Mouse (Mus musculus): Measurements from ENCODE around the gene Ppp1r3a. TPM values are rescaled to one million over a fixed set of nuclear protein-coding genes. Genes with fewer than 3 reads are reported as not detected.
"Not testable (repeated sequence)": the region's sequence is repeated elsewhere in the genome, so short reads cannot be mapped to it uniquely, and the experiment has no call there.

Ppp1r3a gene
- total RNA-seq, 2 experiments from 2014 or later = not detected

GRCm38 (mm10) chr6:14715129-14715989 lies 39.7 kb downstream of the Ppp1r3a start:
- DNase-seq (ENCODE audit: extremely low spot score in 1 of 2, low spot score in 2 of 2) = no peak
- intact Hi-C loops (cut with DNase I) = no loop called here
- no peak for TF ChIP-seq CTCF (IDR thresholded peaks at IDR 0.05)
- Histone ChIP-seq H3K27ac (no peak overlapping the region), H3K4me3 (no peak overlapping the region)

- intact Hi-C loops (cut with DNase I) = no loop called here
- H3K27ac ChIP-seq = no peak overlapping the region
- no peak for TF ChIP-seq CTCF (IDR thresholded peaks at IDR 0.05)
- DNase-seq (ENCODE audit: extremely low spot score in 1 of 2, low spot score in 2 of 2) = no peak
- no peak overlapping the region for H3K4me3 ChIP-seq
Observed at GRCm38 (mm10) chr6:14712146-14712545, 42.9 kb downstream of the Ppp1r3a start.

- DNase-seq (ENCODE audit: extremely low spot score in 1 of 2, low spot score in 2 of 2) = no peak
- TF ChIP-seq CTCF (IDR thresholded peaks at IDR 0.05) = no peak
- Histone ChIP-seq H3K4me3 (no peak overlapping the region), H3K27ac (no peak overlapping the region)
- intact Hi-C loops (cut with DNase I) = no loop called here
Observed at GRCm38 (mm10) chr6:14700030-14700429, 55.0 kb downstream of the Ppp1r3a start.

- H3K4me3 ChIP-seq; DNase-seq (ENCODE audit: extremely low spot score in 1 of 2, low spot score in 2 of 2); intact Hi-C loops (cut with DNase I); H3K27ac ChIP-seq: not testable (repeated sequence)
Observed at GRCm38 (mm10) chr6:14679231-14679887, 75.7 kb downstream of the Ppp1r3a start.

- H3K4me3 ChIP-seq; H3K27ac ChIP-seq; intact Hi-C loops (cut with DNase I); DNase-seq (ENCODE audit: extremely low spot score in 1 of 2, low spot score in 2 of 2): not testable (repeated sequence)
Observed at GRCm38 (mm10) chr6:14668966-14669365, 86.1 kb downstream of the Ppp1r3a start.

- intact Hi-C loops (cut with DNase I); DNase-seq (ENCODE audit: extremely low spot score in 1 of 2, low spot score in 2 of 2); H3K4me3 ChIP-seq; H3K27ac ChIP-seq: not testable (repeated sequence)
Observed at GRCm38 (mm10) chr6:14667651-14668050, 87.4 kb downstream of the Ppp1r3a start.

Other genes with a start within 250 kb of the Ppp1r3a start
- 10 to 100 TPM in 1 of 2 experiments, 1 to 10 TPM in 1; 7.3 to 11.2 TPM for gene Foxp2, start 146.1 kb upstream of the Ppp1r3a start, total RNA-seq (2021)

Data from left cerebral cortex, adult 2 months (tissue).